In genomic region chr2:76141136-76141535, GRCm38 (mm10) we compare ENCODE assay signal across 20 mouse cellular contexts.
DNase-seq lines count a peak whose midpoint lies in the region; ATAC-seq and TF ChIP-seq lines count a peak whose summit lies in the region.
"Had no signal": no experiment of that assay in that cellular context is flagged by ENCODE, and none has a peak within 500 bp of the region (broad histone marks: within the 10 kb centered on the region; RNA-seq: fewer than 3 reads in every experiment).

No protein-coding gene starts in this region.

- no peaks in the 10 kb centered on the region for H3K36me3 ChIP-seq in hindbrain, postnatal 0 days (ENCODE audit: insufficient read depth, low read length)
- H3K36me3 ChIP-seq in hindbrain, embryonic 10.5 days = no peaks in the 10 kb centered on the region
- H3K36me3 ChIP-seq in midbrain, embryonic 16.5 days (ENCODE audit: control insufficient read depth, insufficient read depth, low read length) = no peaks in the 10 kb centered on the region
- H3K36me3 ChIP-seq: embryonic facial prominence, embryonic 10.5 days; embryonic facial prominence, embryonic 12.5 days; forebrain, embryonic 15.5 days had no signal

- WGBS in hindbrain, postnatal 0 days = 41% methylated on average over 10 of the region's 10 CpGs
- 80% methylated on average over 10 of the region's 10 CpGs for WGBS in hindbrain, embryonic 10.5 days
- 30% methylated on average over 10 of the region's 10 CpGs for whole genome bisulfite sequencing in midbrain, embryonic 16.5 days

- 0 out of 2 replicates have a peak, but pooled peaks have one; percentile 40 for ATAC-seq in hindbrain, postnatal 0 days
- no peak for ATAC-seq in midbrain, embryonic 16.5 days
- ATAC-seq: activated CD4-positive, CD25-positive, alpha-beta regulatory T cell, adult 4 months; forebrain, embryonic 13.5 days; forebrain, embryonic 15.5 days; forebrain, postnatal 0 days; Patski had no signal

- H3K27me3 ChIP-seq in hindbrain, postnatal 0 days (ENCODE audit: insufficient read depth, low read length) = no peaks in the 10 kb centered on the region
- no peaks in the 10 kb centered on the region for H3K27me3 ChIP-seq in hindbrain, embryonic 10.5 days (ENCODE audit: insufficient read depth, poor library complexity, severe bottlenecking)
- no peaks in the 10 kb centered on the region for H3K27me3 ChIP-seq in midbrain, embryonic 16.5 days (ENCODE audit: control insufficient read depth, insufficient read depth, low read depth, low read length)
- H3K27me3 ChIP-seq: embryonic facial prominence, embryonic 12.5 days; forebrain, embryonic 13.5 days; forebrain, embryonic 15.5 days had no signal

- no peak overlapping the region for H3K27ac ChIP-seq in hindbrain, postnatal 0 days
- no peak overlapping the region for H3K27ac ChIP-seq in hindbrain, embryonic 10.5 days
- H3K27ac ChIP-seq in midbrain, embryonic 16.5 days (ENCODE audit: low read length) = no peak overlapping the region
- H3K27ac ChIP-seq: embryonic facial prominence, embryonic 10.5 days; embryonic facial prominence, embryonic 12.5 days; forebrain, embryonic 13.5 days; forebrain, embryonic 15.5 days had no signal

- TF ChIP-seq CTCF in hindbrain, postnatal 0 days (IDR thresholded peaks at IDR 0.05; ENCODE audit: low read depth) = no peak
- no peak for TF ChIP-seq CTCF in brain, embryonic 14.5 days (IDR thresholded peaks at IDR 0.05; ENCODE audit: borderline replicate concordance, extremely low read depth, insufficient read depth, insufficient read length)

- no peaks in the 10 kb centered on the region for H3K9me3 ChIP-seq in hindbrain, postnatal 0 days (ENCODE audit: low read length)
- H3K9me3 ChIP-seq in hindbrain, embryonic 10.5 days = no peaks in the 10 kb centered on the region
- H3K9me3 ChIP-seq in midbrain, embryonic 16.5 days (replicated peaks; ENCODE audit: control insufficient read depth, low read length, poor library complexity, severe bottlenecking) = no peaks in the 10 kb centered on the region
- H3K9me3 ChIP-seq: embryonic facial prominence, embryonic 10.5 days; embryonic facial prominence, embryonic 12.5 days; forebrain, embryonic 13.5 days; forebrain, embryonic 15.5 days had no signal

- H3K4me3 ChIP-seq in hindbrain, postnatal 0 days (ENCODE audit: low read length) = no peak overlapping the region
- no peak overlapping the region for H3K4me3 ChIP-seq in hindbrain, embryonic 10.5 days
- H3K4me3 ChIP-seq in midbrain, embryonic 16.5 days (ENCODE audit: low read depth, low read length) = no peak overlapping the region
- H3K4me3 ChIP-seq: embryonic facial prominence, embryonic 10.5 days; embryonic facial prominence, embryonic 12.5 days; forebrain, embryonic 13.5 days; forebrain, embryonic 15.5 days had no signal

- no peaks in the 10 kb centered on the region for H3K4me1 ChIP-seq in hindbrain, postnatal 0 days (ENCODE audit: insufficient read depth, low read length)
- no peaks in the 10 kb centered on the region for H3K4me1 ChIP-seq in hindbrain, embryonic 10.5 days (replicated peaks)
- H3K4me1 ChIP-seq in midbrain, embryonic 16.5 days (ENCODE audit: control insufficient read depth, insufficient read depth, low read length) = no peaks in the 10 kb centered on the region
- H3K4me1 ChIP-seq: embryonic facial prominence, embryonic 10.5 days; embryonic facial prominence, embryonic 12.5 days; forebrain, embryonic 15.5 days had no signal

- TF ChIP-seq POLR2A in brain, embryonic 14.5 days (IDR thresholded peaks at IDR 0.05; ENCODE audit: borderline replicate concordance, extremely low read depth, insufficient read depth, insufficient read length, poor library complexity, severe bottlenecking) = no peak

- peak; percentile 9 to 10 for DNase-seq in cerebellum, postnatal 14 days
- no peak for DNase-seq in cerebellum, adult 9-11 months
- peak; percentile 34 for DNase-seq in hindbrain, postnatal 0 days (ENCODE audit: low spot score)
- no peak for DNase-seq in hindbrain, embryonic 10.5 days (ENCODE audit: low spot score)
- DNase-seq in brain, embryonic 14.5 days (ENCODE audit: low read depth) = peak; percentile 34
- DNase-seq in retina, postnatal 1 day = peak; percentile 72
- no peak for DNase-seq in adrenal gland, adult 8-10 months
- DNase-seq: adrenal gland, postnatal 10 days; adrenal gland, postnatal 25 days; cerebellum, adult 11-12 months; cerebellum, adult 2 months; cerebellum, adult 9-10 months; forebrain, postnatal 0 days had no signal

- no peak overlapping the region for H3K9ac ChIP-seq in hindbrain, postnatal 0 days (replicated peaks; ENCODE audit: low read length)
- no peak overlapping the region for H3K9ac ChIP-seq in midbrain, embryonic 16.5 days (ENCODE audit: low read depth, low read length)
- H3K9ac ChIP-seq: embryonic facial prominence, embryonic 12.5 days; forebrain, embryonic 13.5 days; forebrain, embryonic 15.5 days; forebrain, postnatal 0 days had no signal

- H3K4me2 ChIP-seq in hindbrain, postnatal 0 days (ENCODE audit: low read depth, low read length) = no peak overlapping the region
- no peak overlapping the region for H3K4me2 ChIP-seq in midbrain, embryonic 16.5 days (ENCODE audit: low read length)
- H3K4me2 ChIP-seq: embryonic facial prominence, embryonic 12.5 days; forebrain, embryonic 13.5 days; forebrain, embryonic 15.5 days had no signal

Comparison
In these comparisons a context has a peak if more than half of its experiments do, and no peak if none do; other contexts are left out.
1. DNase-seq: peak in cerebellum, postnatal 14 days (2 of 2), hindbrain, postnatal 0 days (single experiment), brain, embryonic 14.5 days (single experiment) and retina, postnatal 1 day (single experiment); none in cerebellum, adult 9-11 months (single experiment), hindbrain, embryonic 10.5 days (single experiment) and adrenal gland, adult 8-10 months (single experiment).